In genomic region chr10:80081075-80081474, GRCm38 (mm10) we compare ENCODE assay signal across 14 mouse cellular contexts. TPM values are rescaled to one million over a fixed set of nuclear protein-coding genes. Genes with fewer than 3 reads are reported as not detected.
DNase-seq lines count a peak whose midpoint lies in the region; ATAC-seq and TF ChIP-seq lines count a peak whose summit lies in the region.
"Had no signal": no experiment of that assay in that cellular context is flagged by ENCODE, and none has a peak within 500 bp of the region (broad histone marks: within the 10 kb centered on the region; RNA-seq: fewer than 3 reads in every experiment).

No protein-coding gene starts in this region.

- no peak for DNase-seq in heart, adult 8-10 months (ENCODE audit: low spot score)
- DNase-seq in liver, adult 2 months (ENCODE audit: extremely low read depth, low read depth, low spot score): no peak
- DNase-seq in spleen, postnatal 14 days (ENCODE audit: low spot score in 2 of 2): peak; percentile 63 to 66
- no peak for DNase-seq in midbrain, embryonic 10.5 days (ENCODE audit: low spot score)
- DNase-seq in retina, embryonic 14.5 days (ENCODE audit: low spot score): no peak
- no peak for DNase-seq in layer of hippocampus, postnatal 25 days (ENCODE audit: extremely low spot score in 1 of 2, low spot score in 1 of 2)
- DNase-seq: kidney, postnatal 25 days; lung, postnatal 10 days; right cerebral cortex, adult 18-20 months had no signal

- no peaks in the 10 kb centered on the region for H3K27me3 ChIP-seq in heart, embryonic 11.5 days (ENCODE audit: control insufficient read depth, insufficient read depth, low read length)
- H3K27me3 ChIP-seq in liver, adult 2 months (ENCODE audit: control insufficient read depth, insufficient read depth, low read length): no peaks in the 10 kb centered on the region
- H3K27me3 ChIP-seq in midbrain, embryonic 10.5 days (ENCODE audit: low read depth, poor library complexity, severe bottlenecking): no peaks in the 10 kb centered on the region
- H3K27me3 ChIP-seq: heart, embryonic 15.5 days; midbrain, embryonic 15.5 days; neural tube, embryonic 13.5 days had no signal

- H3K4me2 ChIP-seq in heart, embryonic 11.5 days: peak overlapping the region; percentile 29; the same call in 1 of the 2 replicates
- H3K4me2 ChIP-seq: heart, embryonic 15.5 days; midbrain, embryonic 15.5 days; neural tube, embryonic 13.5 days had no signal

- TF ChIP-seq CTCF in bone marrow, adult 2 months (IDR thresholded peaks at IDR 0.05; ENCODE audit: control insufficient read depth, insufficient read depth, low read length): peak; percentile 55; the same call in 1 of the 2 replicates
- TF ChIP-seq CTCF in liver, adult 2 months (IDR thresholded peaks at IDR 0.05; ENCODE audit: low read depth, low read length): 0 out of 2 replicates have a peak, but pooled peaks have one; percentile 21

- H3K79me2 ChIP-seq in liver, adult 2 months (ENCODE audit: control insufficient read depth, insufficient read depth, low read length): peaks cover 16% of the 10 kb centered on the region

- no peak overlapping the region for H3K4me3 ChIP-seq in heart, embryonic 11.5 days (ENCODE audit: low read depth, low read length)
- H3K4me3 ChIP-seq in bone marrow, adult 2 months (replicated peaks; ENCODE audit: control insufficient read depth, low read depth, low read length): no peak overlapping the region
- H3K4me3 ChIP-seq in liver, adult 2 months (ENCODE audit: insufficient read depth, low read depth, low read length): no peak overlapping the region
- no peak overlapping the region for H3K4me3 ChIP-seq in midbrain, embryonic 10.5 days
- H3K4me3 ChIP-seq: heart, embryonic 15.5 days; midbrain, embryonic 15.5 days; neural tube, embryonic 13.5 days had no signal

- TF ChIP-seq POLR2A in bone marrow, adult 2 months (IDR thresholded peaks at IDR 0.05; ENCODE audit: borderline replicate concordance, control insufficient read depth, low read depth, low read length): no peak
- TF ChIP-seq POLR2A in liver, adult 2 months (IDR thresholded peaks at IDR 0.05; ENCODE audit: extremely low read depth, insufficient read depth, low read length): no peak

- peak overlapping the region; percentile 60 for H3K27ac ChIP-seq in heart, embryonic 11.5 days (ENCODE audit: low read depth, low read length)
- peak overlapping the region; percentile 79 for H3K27ac ChIP-seq in bone marrow, adult 2 months (ENCODE audit: control insufficient read depth, insufficient read depth, low read depth, low read length, poor library complexity)
- no peak overlapping the region for H3K27ac ChIP-seq in liver, adult 2 months (replicated peaks; ENCODE audit: insufficient read depth, low read depth, low read length)
- H3K27ac ChIP-seq in midbrain, embryonic 10.5 days (replicated peaks): no peak overlapping the region
- H3K27ac ChIP-seq: heart, embryonic 15.5 days; midbrain, embryonic 15.5 days; neural tube, embryonic 13.5 days had no signal

- peaks cover 20% of the 10 kb centered on the region for H3K36me3 ChIP-seq in heart, embryonic 11.5 days (ENCODE audit: control insufficient read depth, insufficient read depth, low read length)
- H3K36me3 ChIP-seq in liver, adult 2 months (ENCODE audit: control insufficient read depth, insufficient read depth, low read length): peaks cover 25% of the 10 kb centered on the region; the same call in 1 of the 2 replicates
- H3K36me3 ChIP-seq in midbrain, embryonic 10.5 days: peaks cover 72% of the 10 kb centered on the region

- no peaks in the 10 kb centered on the region for H3K9me3 ChIP-seq in heart, embryonic 11.5 days (replicated peaks; ENCODE audit: control insufficient read depth, low read length)
- no peaks in the 10 kb centered on the region for H3K9me3 ChIP-seq in midbrain, embryonic 10.5 days (replicated peaks)
- H3K9me3 ChIP-seq: heart, embryonic 15.5 days; midbrain, embryonic 15.5 days; neural tube, embryonic 13.5 days had no signal

- peak overlapping the region; percentile 36; the same call in 1 of the 2 replicates for H3K9ac ChIP-seq in heart, embryonic 11.5 days (ENCODE audit: low read depth, low read length)
- no peak overlapping the region for H3K9ac ChIP-seq in liver, adult 2 months (ENCODE audit: low read depth, low read length)
- H3K9ac ChIP-seq: heart, embryonic 15.5 days; midbrain, embryonic 15.5 days; neural tube, embryonic 13.5 days had no signal

- H3K4me1 ChIP-seq in heart, embryonic 11.5 days (ENCODE audit: control insufficient read depth, insufficient read depth, low read length): peaks cover 12% of the 10 kb centered on the region; the same call in 1 of the 2 replicates
- H3K4me1 ChIP-seq in bone marrow, adult 2 months (ENCODE audit: control insufficient read depth, insufficient read depth, low read length): peaks cover 4% of the 10 kb centered on the region
- H3K4me1 ChIP-seq in liver, adult 2 months (ENCODE audit: control insufficient read depth, insufficient read depth, low read length): no peaks in the 10 kb centered on the region; the same call in 1 of the 2 replicates
- peaks cover 8% of the 10 kb centered on the region; the same call in 1 of the 2 replicates for H3K4me1 ChIP-seq in midbrain, embryonic 10.5 days
- H3K4me1 ChIP-seq: midbrain, embryonic 15.5 days; neural tube, embryonic 13.5 days had no signal

- ATAC-seq in heart, embryonic 11.5 days (replicated peaks; ENCODE audit: insufficient number of reproducible peaks, low FRiP score, low TSS enrichment): peak; percentile 53; the same call in 1 of the 2 replicates
- ATAC-seq: midbrain, embryonic 15.5 days had no signal

- 76% methylated on average over 3 of the region's 3 CpGs for WGBS in heart, embryonic 11.5 days (ENCODE audit: insufficient replicate concordance)
- 62% methylated on average over 3 of the region's 3 CpGs for WGBS in bone marrow, adult 2 months
- 75% methylated on average over 3 of the region's 3 CpGs for WGBS in liver, adult 2 months
- 84% methylated on average over 3 of the region's 3 CpGs for WGBS in midbrain, embryonic 10.5 days

RNA-seq across cellular contexts. Expression of gene Sbno2, which starts 24.3 kb away (rescaled TPM):
- 8.4 and 9.6 TPM in 2 replicates for polyA plus RNA-seq in heart, embryonic 11.5 days (2014; fragmentation: Nextera tagmentation; extraction: Ambion mirVana)
- 10 to 100 TPM in 3 of 4 experiments, 1 to 10 TPM in 1; 9.5 to 12.0 (median 11.1) TPM for total RNA-seq in heart, adult 8-10 months (2022)
- polyA plus RNA-seq in bone marrow, adult 2 months (2011; ENCODE audit: insufficient read depth, insufficient read length, low replicate concordance, missing spikeins): 37.6 and 83.8 TPM in 2 replicates
- total RNA-seq in liver, adult 2 months (2014; rRNA removed): 8.9 and 11.8 TPM in 2 replicates
- 19.2 and 25.9 TPM in 2 replicates for polyA plus RNA-seq in liver, adult 2 months (2012; rRNA removed)
- polyA plus RNA-seq in midbrain, embryonic 10.5 days (2016; fragmentation: Nextera tagmentation; extraction: Ambion mirVana): 15.0 and 15.2 TPM in 2 replicates
- total RNA-seq in layer of hippocampus, postnatal 25 days (2021): 10 to 100 TPM; 14.5 to 22.0 TPM

RNA-seq across cellular contexts. Expression of gene Gpx4, which starts 34.1 kb away (rescaled TPM):
- polyA plus RNA-seq in heart, embryonic 11.5 days (2014; fragmentation: Nextera tagmentation; extraction: Ambion mirVana): 711 and 729 TPM in 2 replicates
- 1,000 to 10,000 TPM; 1,048 to 1,125 (median 1,067) TPM for total RNA-seq in heart, adult 8-10 months (2022)
- 948 and 2,392 TPM in 2 replicates for polyA plus RNA-seq in bone marrow, adult 2 months (2011; ENCODE audit: insufficient read depth, insufficient read length, low replicate concordance, missing spikeins)
- total RNA-seq in liver, adult 2 months (2014; rRNA removed): 712 and 752 TPM in 2 replicates
- 535 and 559 TPM in 2 replicates for polyA plus RNA-seq in liver, adult 2 months (2012; rRNA removed)
- 702 and 747 TPM in 2 replicates for polyA plus RNA-seq in midbrain, embryonic 10.5 days (2016; fragmentation: Nextera tagmentation; extraction: Ambion mirVana)
- 100 to 1,000 TPM; 486 to 515 TPM for total RNA-seq in layer of hippocampus, postnatal 25 days (2021)

RNA-seq across cellular contexts. Expression of gene Stk11, which starts 34.5 kb away (rescaled TPM):
- 16.5 and 20.0 TPM in 2 replicates for polyA plus RNA-seq in heart, embryonic 11.5 days (2014; fragmentation: Nextera tagmentation; extraction: Ambion mirVana)
- 100 to 1,000 TPM; 148 to 176 (median 153) TPM for total RNA-seq in heart, adult 8-10 months (2022)
- 197 and 344 TPM in 2 replicates for polyA plus RNA-seq in bone marrow, adult 2 months (2011; ENCODE audit: insufficient read depth, insufficient read length, low replicate concordance, missing spikeins)
- 71.5 and 75.0 TPM in 2 replicates for total RNA-seq in liver, adult 2 months (2014; rRNA removed)
- polyA plus RNA-seq in liver, adult 2 months (2012; rRNA removed): 96.8 and 110 TPM in 2 replicates
- polyA plus RNA-seq in midbrain, embryonic 10.5 days (2016; fragmentation: Nextera tagmentation; extraction: Ambion mirVana): 18.0 and 19.7 TPM in 2 replicates
- total RNA-seq in layer of hippocampus, postnatal 25 days (2021): 10 to 100 TPM; 89.1 to 94.3 TPM

RNA-seq across cellular contexts. Expression of gene Polr2e, which starts 41.5 kb away (rescaled TPM):
- 160 and 182 TPM in 2 replicates for polyA plus RNA-seq in heart, embryonic 11.5 days (2014; fragmentation: Nextera tagmentation; extraction: Ambion mirVana)
- total RNA-seq in heart, adult 8-10 months (2022): 100 to 1,000 TPM in 2 of 4 experiments, 10 to 100 TPM in 2; 91.7 to 106 (median 100) TPM
- 35.6 and 44.5 TPM in 2 replicates for polyA plus RNA-seq in bone marrow, adult 2 months (2011; ENCODE audit: insufficient read depth, insufficient read length, low replicate concordance, missing spikeins)
- total RNA-seq in liver, adult 2 months (2014; rRNA removed): 26.4 and 39.1 TPM in 2 replicates
- 71.1 and 74.6 TPM in 2 replicates for polyA plus RNA-seq in liver, adult 2 months (2012; rRNA removed)
- polyA plus RNA-seq in midbrain, embryonic 10.5 days (2016; fragmentation: Nextera tagmentation; extraction: Ambion mirVana): 233 and 276 TPM in 2 replicates
- total RNA-seq in layer of hippocampus, postnatal 25 days (2021): 10 to 100 TPM; 86.6 to 91.0 TPM

RNA-seq across cellular contexts. Expression of gene Atp5d, which starts 57.4 kb away (rescaled TPM):
- polyA plus RNA-seq in heart, embryonic 11.5 days (2014; fragmentation: Nextera tagmentation; extraction: Ambion mirVana): 772 and 785 TPM in 2 replicates
- 1,000 to 10,000 TPM; 1,050 to 1,135 (median 1,101) TPM for total RNA-seq in heart, adult 8-10 months (2022)
- 131 and 178 TPM in 2 replicates for polyA plus RNA-seq in bone marrow, adult 2 months (2011; ENCODE audit: insufficient read depth, insufficient read length, low replicate concordance, missing spikeins)
- total RNA-seq in liver, adult 2 months (2014; rRNA removed): 144 and 218 TPM in 2 replicates
- polyA plus RNA-seq in liver, adult 2 months (2012; rRNA removed): 1,387 and 1,558 TPM in 2 replicates
- polyA plus RNA-seq in midbrain, embryonic 10.5 days (2016; fragmentation: Nextera tagmentation; extraction: Ambion mirVana): 463 and 481 TPM in 2 replicates
- total RNA-seq in layer of hippocampus, postnatal 25 days (2021): 100 to 1,000 TPM; 338 to 391 TPM

Comparison
In these comparisons a context has a peak if more than half of its experiments do, and no peak if none do; other contexts are left out.
1. H3K27ac ChIP-seq: peak in heart, embryonic 11.5 days (single experiment) and bone marrow, adult 2 months (single experiment); none in liver, adult 2 months (single experiment) and midbrain, embryonic 10.5 days (single experiment).
2. DNase-seq: peak in spleen, postnatal 14 days (2 of 2); none in heart, adult 8-10 months (single experiment), liver, adult 2 months (single experiment), midbrain, embryonic 10.5 days (single experiment), retina, embryonic 14.5 days (single experiment) and layer of hippocampus, postnatal 25 days (0 of 2).